Mouse (Mus musculus): Measurements from ENCODE around the gene Mkrn3.

- TF ChIP-seq CTCF (IDR thresholded peaks at IDR 0.05 in 2 of 3, conservative IDR thresholded peaks at IDR 0.05 in 1 of 3; ENCODE audit: control insufficient read depth in 1 of 3, insufficient read depth in 1 of 3, low read depth in 2 of 3, low read length in 3 of 3, poor library complexity in 1 of 3, severe bottlenecking in 1 of 3), result no peak
- no peak for TF ChIP-seq POLR2AphosphoS5 (IDR thresholded peaks at IDR 0.05; ENCODE audit: borderline replicate concordance, low read depth, low read length)
- TF ChIP-seq TAL1 (IDR thresholded peaks at IDR 0.05; ENCODE audit: low read length), result no peak
- TF ChIP-seq USF1 (IDR thresholded peaks at IDR 0.05; ENCODE audit: low read depth, low read length), result no peak
- no peak for TF ChIP-seq BHLHE40 (IDR thresholded peaks at IDR 0.05; ENCODE audit: borderline replicate concordance, low read depth, low read length)
- no peak for TF ChIP-seq CHD2 (IDR thresholded peaks at IDR 0.05; ENCODE audit: low read length)
Measured at GRCm38 (mm10) chr7:62407803-62408202, 12.1 kb downstream of the Mkrn3 start.
